Mouse (Mus musculus) kidney, adult 8-10 months (tissue): Measurements from ENCODE around the gene Kif2c.

Source experiments
- DNase-seq, 2 experiments: peaks; one replicate each; pipeline ENCODE4 v3.0.0; 2022

Gene Kif2c

GRCm38 (mm10) chr4:117133817-117134600 is 48.4 kb downstream of the Kif2c start, which contains the start of gene Plk3:
TSS of gene Plk3 (minus strand) at chr4:117133963.
- DNase-seq: peak; percentile 96 to 99

- no peak for DNase-seq
Measured at GRCm38 (mm10) chr4:117133366-117133796, 49.1 kb downstream of the Kif2c start.

- DNase-seq: no peak
Measured at GRCm38 (mm10) chr4:117132794-117133143, 49.7 kb downstream of the Kif2c start.

DNA sequence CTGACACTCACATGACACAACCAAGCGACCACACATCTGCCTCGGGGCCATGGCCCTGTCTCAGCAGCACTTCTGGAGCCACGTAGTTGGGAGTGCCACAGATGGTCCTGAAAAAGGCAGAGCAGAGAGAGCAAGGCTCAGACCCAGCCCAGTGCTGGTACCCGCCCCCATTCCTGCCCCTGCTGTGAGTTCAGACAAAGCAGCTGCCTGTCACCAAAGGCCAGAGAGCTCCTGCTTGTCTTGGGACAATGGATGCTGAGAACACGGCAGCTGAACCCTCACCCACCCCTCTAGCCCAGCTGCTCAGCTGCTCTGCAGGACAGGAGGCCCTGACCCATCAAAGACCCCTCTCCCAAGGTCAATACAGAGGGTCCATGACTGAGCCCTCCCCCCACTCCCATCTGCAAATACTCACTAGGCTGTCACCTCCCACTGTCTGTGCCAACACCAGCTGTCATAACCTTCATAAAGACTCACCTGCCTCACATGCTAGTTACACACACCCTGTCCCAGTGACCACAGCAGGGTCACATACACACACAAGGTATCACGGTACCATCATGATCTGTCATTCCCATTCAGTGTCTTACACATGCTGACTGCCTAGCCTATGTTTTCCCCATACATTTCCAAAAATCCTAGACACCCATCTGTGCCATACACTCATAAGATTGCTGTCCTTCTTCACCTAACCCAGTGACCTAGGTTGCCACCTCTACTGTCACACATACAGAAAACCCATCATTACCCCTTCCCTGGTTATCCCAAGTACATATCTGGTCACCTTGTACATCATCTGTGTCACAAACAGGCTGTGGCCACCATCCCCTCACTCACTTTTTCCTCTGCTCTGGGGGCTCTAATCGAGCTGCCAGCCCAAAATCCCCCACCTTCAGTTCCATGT is 50.3 kb downstream of the Kif2c start:
- no peak for DNase-seq

GRCm38 (mm10) chr4:117131198-117131597 is 51.2 kb downstream of the Kif2c start:
- no peak for DNase-seq

GRCm38 (mm10) chr4:117130790-117131189 is 51.6 kb downstream of the Kif2c start:
- DNase-seq: no peak

- no peak for DNase-seq
Measured at GRCm38 (mm10) chr4:117127991-117128686, 54.3 kb downstream of the Kif2c start.

DNA sequence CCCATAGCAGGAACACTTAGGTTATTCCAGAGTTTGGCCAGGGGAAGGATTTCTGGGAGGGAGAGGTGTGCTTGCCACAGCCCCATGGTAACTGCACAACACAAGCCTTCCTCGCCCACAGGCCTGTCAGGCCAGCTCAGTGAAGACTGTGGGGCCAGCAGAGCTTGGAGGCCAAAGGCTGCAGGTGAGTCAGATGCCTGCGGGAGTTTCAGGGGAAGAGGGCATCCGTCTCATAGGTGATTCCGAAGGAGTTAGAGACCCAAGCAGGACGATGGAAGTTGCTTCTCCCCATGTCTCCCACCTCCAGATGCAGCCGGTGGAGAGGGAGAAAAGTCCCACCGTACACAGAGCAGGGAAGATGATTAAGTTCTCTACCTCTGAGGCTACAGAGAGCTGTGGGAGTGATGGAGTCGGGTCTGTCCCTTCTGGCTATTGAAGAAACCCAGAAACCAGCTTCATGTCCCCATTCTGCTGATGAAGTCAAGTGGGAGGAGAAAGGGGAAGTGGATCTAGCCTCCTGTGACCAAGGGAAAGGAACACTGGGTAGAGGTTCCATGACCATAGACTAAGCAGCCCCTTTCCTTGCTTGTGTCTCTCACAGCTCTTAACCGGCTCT is 55.7 kb downstream of the Kif2c start, which contains the start of gene Tctex1d4:
Tctex1d4 (plus strand) TSS at position 120 of the 616 bp plus-strand sequence.
- no peak for DNase-seq

GRCm38 (mm10) chr4:117125910-117126674 is 56.3 kb downstream of the Kif2c start:
- DNase-seq: peak; percentile 75 to 84

GRCm38 (mm10) chr4:117125348-117125909 is 57.0 kb downstream of the Kif2c start, which contains the start of gene Btbd19:
TSS of gene Btbd19 (minus strand) at chr4:117125725.
- peak in 1 of 2 experiments; percentile 30 for DNase-seq

DNA sequence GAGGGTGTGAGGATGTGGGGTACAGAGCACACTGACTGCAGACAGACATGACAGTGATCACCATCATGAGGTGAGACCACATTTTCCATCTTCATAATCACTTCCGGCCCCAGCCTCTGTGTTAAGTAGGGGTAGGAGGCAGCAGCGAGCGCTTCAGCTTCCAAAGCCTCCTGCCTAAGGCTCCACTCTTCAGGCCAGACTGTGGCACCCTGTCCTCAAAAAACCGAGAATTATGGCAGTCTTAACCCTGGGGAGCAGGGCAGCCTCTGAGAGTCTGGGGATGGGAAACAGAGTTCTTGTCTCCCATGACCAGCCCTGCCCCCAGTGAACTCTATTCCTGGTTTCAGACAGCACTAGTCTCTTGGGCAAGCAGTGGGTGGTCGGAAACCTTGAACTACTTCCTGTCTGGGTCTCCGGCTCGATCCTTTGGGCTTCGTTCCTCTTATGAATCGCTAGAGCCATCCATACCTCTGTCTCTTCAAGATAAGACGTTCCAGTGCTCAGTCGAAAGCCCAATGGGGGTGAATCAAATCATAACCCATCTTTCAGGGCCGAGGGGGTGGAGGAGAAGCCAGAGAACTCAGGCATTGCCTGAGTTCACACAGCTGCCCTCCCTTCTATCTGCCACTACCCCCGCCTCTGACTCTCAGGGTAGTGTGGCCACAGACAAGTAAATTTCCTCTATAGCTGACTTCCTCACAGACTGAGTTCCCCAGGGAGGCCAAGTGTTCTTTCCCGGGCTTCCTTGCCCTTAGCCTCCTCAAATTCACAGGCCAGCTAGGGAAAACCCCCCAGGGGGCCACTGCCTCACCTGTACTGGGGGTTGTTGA is 57.7 kb downstream of the Kif2c start:
- peak in 1 of 2 experiments; percentile 33 for DNase-seq

GRCm38 (mm10) chr4:117124218-117124517 is 58.3 kb downstream of the Kif2c start:
- no peak for DNase-seq

- DNase-seq: no peak
Measured at GRCm38 (mm10) chr4:117123546-117124217, 58.8 kb downstream of the Kif2c start.

GRCm38 (mm10) chr4:117122209-117122608 is 60.2 kb downstream of the Kif2c start:
- DNase-seq: no peak

DNA sequence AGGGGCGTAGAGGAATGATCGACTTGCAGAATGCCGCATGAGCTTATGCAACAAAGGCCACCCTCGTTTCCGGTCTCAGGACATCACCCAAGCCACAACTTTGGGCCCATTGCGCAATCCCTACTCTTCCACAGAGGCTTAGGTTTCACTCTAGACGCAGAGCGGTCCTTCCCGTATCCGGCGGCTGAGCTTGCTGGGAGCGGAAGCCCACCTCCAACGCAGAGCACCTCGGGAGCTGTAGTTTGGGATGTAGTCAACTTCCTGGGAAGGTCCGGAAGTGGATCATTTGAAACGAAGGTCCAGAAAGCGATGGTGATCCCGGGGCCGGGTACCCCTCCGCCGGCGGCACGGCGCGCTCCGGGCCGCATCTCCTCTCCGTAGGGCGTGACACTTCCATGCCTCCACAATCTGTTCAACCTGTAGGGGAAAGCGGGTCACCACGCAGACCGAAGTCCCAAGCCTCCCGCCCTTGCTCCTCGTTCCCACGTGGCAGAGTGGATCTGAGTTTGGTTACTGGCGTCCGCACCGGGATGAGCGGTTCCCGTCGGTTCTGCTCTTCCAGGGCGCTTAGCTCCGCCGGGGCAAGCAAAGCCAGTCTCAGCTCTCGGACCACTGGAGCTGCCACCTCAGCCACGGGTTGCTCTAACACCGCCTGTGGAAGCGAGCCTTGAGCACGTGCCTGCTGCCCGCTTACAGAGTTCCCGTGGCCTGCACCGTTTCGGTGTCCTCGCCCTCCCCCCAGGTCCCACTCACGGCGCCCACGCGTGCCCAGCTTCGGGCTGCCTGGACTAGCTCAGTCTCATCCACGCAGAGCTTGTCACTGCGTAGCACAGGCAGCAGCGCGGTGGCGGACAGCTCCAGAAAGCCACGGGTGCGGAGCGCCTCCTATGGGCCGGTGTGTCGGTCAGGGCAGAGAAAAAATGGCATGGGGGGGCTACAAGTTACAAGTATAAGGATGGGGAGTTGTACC is 61.7 kb downstream of the Kif2c start:
- peak; percentile 96 to 97 for DNase-seq

DNA sequence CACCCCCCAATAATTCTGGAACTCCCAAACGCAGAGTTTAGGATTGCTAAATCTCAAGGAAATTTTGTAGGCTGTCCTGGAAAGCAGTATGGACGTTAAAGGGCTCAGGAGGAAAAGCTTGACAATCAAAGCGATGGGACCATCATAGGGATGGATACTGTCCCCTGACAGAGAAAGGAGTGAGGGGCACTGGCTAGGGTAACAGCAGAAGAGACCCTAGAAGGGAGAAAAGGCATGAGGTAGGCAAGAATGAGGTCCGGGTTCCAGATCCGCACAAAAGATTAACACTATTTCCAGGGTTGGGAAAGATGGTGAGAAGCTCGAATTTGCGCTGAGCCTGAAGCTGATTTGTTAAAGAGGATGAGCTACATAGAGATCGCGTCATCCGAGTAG is 62.4 kb downstream of the Kif2c start:
- no peak for DNase-seq

GRCm38 (mm10) chr4:117119636-117120035 is 62.8 kb downstream of the Kif2c start:
- no peak for DNase-seq

DNA sequence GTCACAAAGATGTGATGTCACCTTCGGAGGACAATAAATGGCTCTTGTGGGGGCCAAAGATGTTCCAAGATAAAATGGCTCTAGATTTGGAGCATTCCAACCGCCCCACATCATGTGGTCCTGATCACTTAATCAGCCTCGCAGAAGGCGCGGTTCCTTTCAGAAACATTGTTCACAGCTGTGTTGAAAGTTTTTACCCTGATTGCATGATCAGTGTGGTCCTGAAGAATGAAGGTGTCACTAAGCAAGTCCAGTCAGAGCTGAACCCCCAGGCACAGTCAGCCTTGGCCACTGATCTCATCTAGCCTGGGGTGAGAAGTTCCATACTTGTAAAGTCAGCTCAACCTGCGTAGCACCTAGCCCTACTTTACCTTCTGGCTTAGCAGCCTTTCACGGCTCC is 64.5 kb downstream of the Kif2c start:
- no peak for DNase-seq

GRCm38 (mm10) chr4:117115592-117115991 is 66.8 kb downstream of the Kif2c start:
- no peak for DNase-seq
